Mouse (Mus musculus) forebrain, embryonic 16.5 days (tissue): ENCODE measurements around the gene Ryr2. TPM values are rescaled to one million over a fixed set of nuclear protein-coding genes. Genes with fewer than 3 reads are reported as not detected.

ENCODE experiments used
- ATAC-seq: fragments of 200-750 bp; cut with Nextera tagmentation; 2 replicates; pipeline ENCODE4 v1.8.0; 2017; ENCODE audit warnings: mild to moderate bottlenecking, moderate library complexity
- H3K27ac ChIP-seq: fragments of 300-500 bp; sonication (generic); 2 replicates; pipeline ENCODE4 v1.5.1; 2014; ENCODE audit warnings: low read length, control low read depth
- H3K27me3 ChIP-seq: fragments of 300-500 bp; sonication (generic); replicated peaks from 2 replicates; pipeline ENCODE4 v1.6.1; 2014; ENCODE audit warnings: low read length; ENCODE audit not compliant: control insufficient read depth, insufficient read depth
- H3K36me3 ChIP-seq: fragments of 300-500 bp; sonication (generic); 2 replicates; pipeline ENCODE4 v1.6.1; 2014; ENCODE audit not compliant: control insufficient read depth, insufficient read depth
- H3K4me1 ChIP-seq: fragments of 300-500 bp; sonication (generic); replicated peaks from 2 replicates; pipeline ENCODE4 v1.6.1; 2014; ENCODE audit warnings: low read length; ENCODE audit not compliant: control insufficient read depth, insufficient read depth
- H3K4me2 ChIP-seq: fragments of 300-500 bp; sonication (generic); 2 replicates; pipeline ENCODE4 v1.6.1; 2014; ENCODE audit warnings: mild to moderate bottlenecking, low read length, control low read depth
- H3K4me3 ChIP-seq: fragments of 300-500 bp; sonication (generic); replicated peaks from 2 replicates; pipeline ENCODE4 v1.5.1; 2014; ENCODE audit warnings: mild to moderate bottlenecking, low read length, control low read depth
- H3K9ac ChIP-seq: fragments of 300-500 bp; sonication (generic); replicated peaks from 2 replicates; pipeline ENCODE4 v1.6.1; 2014; ENCODE audit warnings: low read depth, low read length, control low read depth
- H3K9me3 ChIP-seq: fragments of 300-500 bp; sonication (generic); 2 replicates; pipeline ENCODE4 v1.6.1; 2016; ENCODE audit warnings: low read length; ENCODE audit not compliant: control insufficient read depth
- WGBS: fragments of 180-500 bp; shearing (Covaris S2); extraction: QIAGEN DNeasy Blood & Tissue Kit; methylation state at CpG from one replicate; pipeline ENCODE4 v1.1.7; 2014; 5-methylcytosine and 5-hydroxymethylcytosine counted together
- polyA plus RNA-seq: library from polyadenylated mRNA; unstranded; fragments of >200 nt; fragmentation: Nextera tagmentation; extraction: Ambion mirVana; gene quantifications from 2 replicates; pipeline ENCODE4 v1.2.1, GENCODE M21; 2015

The Ryr2 gene
- polyA plus RNA-seq, 1 experiment from 2014 or later = 2.2 TPM

GRCm38 (mm10) chr13:12033272-12033671 is 73.5 kb downstream of the Ryr2 start:
- Histone ChIP-seq H3K9me3 (no peaks in the 10 kb centered on the region), H3K27me3 (no peaks in the 10 kb centered on the region), H3K4me1 (no peaks in the 10 kb centered on the region), H3K27ac (no peak overlapping the region), H3K9ac (no peak overlapping the region), H3K36me3 (no peaks in the 10 kb centered on the region), H3K4me3 (no peak overlapping the region), H3K4me2 (no peak overlapping the region)
- no peak for ATAC-seq
- 87% methylated on average over 5 of the region's 5 CpGs for WGBS

- H3K27me3 ChIP-seq = no peaks in the 10 kb centered on the region
- H3K4me1 ChIP-seq = no peaks in the 10 kb centered on the region
- no peak overlapping the region for H3K4me3 ChIP-seq
- H3K36me3 ChIP-seq = no peaks in the 10 kb centered on the region
- WGBS = 87% methylated on average over 7 of the region's 7 CpGs
- no peaks in the 10 kb centered on the region for H3K9me3 ChIP-seq
- H3K27ac ChIP-seq = no peak overlapping the region
- H3K9ac ChIP-seq = no peak overlapping the region
- no peak for ATAC-seq
- H3K4me2 ChIP-seq = no peak overlapping the region
Observed at GRCm38 (mm10) chr13:12029841-12030240, 76.9 kb downstream of the Ryr2 start.

GRCm38 (mm10) chr13:12029326-12029725 is 77.4 kb downstream of the Ryr2 start:
- H3K4me3 ChIP-seq = no peak overlapping the region
- WGBS = 87% methylated on average over 4 of the region's 4 CpGs

GRCm38 (mm10) chr13:12018046-12018445 is 88.7 kb downstream of the Ryr2 start:
- Histone ChIP-seq H3K4me1 (no peaks in the 10 kb centered on the region), H3K27me3 (no peaks in the 10 kb centered on the region), H3K9me3 (no peaks in the 10 kb centered on the region), H3K36me3 (no peaks in the 10 kb centered on the region), H3K9ac (no peak overlapping the region), H3K27ac (no peak overlapping the region), H3K4me2 (no peak overlapping the region), H3K4me3 (no peak overlapping the region)
- WGBS = 79% methylated on average over 9 of the region's 9 CpGs
- ATAC-seq = no peak

More at GRCm38 (mm10) chr13:12029326-12029725, 77.4 kb downstream of the Ryr2 start:
- Histone ChIP-seq H3K9ac (no peak overlapping the region), H3K4me1 (no peaks in the 10 kb centered on the region), H3K27ac (no peak overlapping the region), H3K4me2 (no peak overlapping the region), H3K9me3 (no peaks in the 10 kb centered on the region), H3K27me3 (no peaks in the 10 kb centered on the region), H3K36me3 (no peaks in the 10 kb centered on the region)
- no peak for ATAC-seq

- Histone ChIP-seq H3K4me2 (no peak overlapping the region), H3K9ac (no peak overlapping the region), H3K4me3 (no peak overlapping the region), H3K27me3 (no peaks in the 10 kb centered on the region), H3K9me3 (no peaks in the 10 kb centered on the region), H3K27ac (no peak overlapping the region), H3K36me3 (no peaks in the 10 kb centered on the region), H3K4me1 (no peaks in the 10 kb centered on the region)
- WGBS = 83% methylated on average over 8 of the region's 8 CpGs
- ATAC-seq = no peak
Observed at GRCm38 (mm10) chr13:12013986-12014385, 92.8 kb downstream of the Ryr2 start.

GRCm38 (mm10) chr13:12008995-12009689 is 97.6 kb downstream of the Ryr2 start:
- H3K27ac ChIP-seq = no peak overlapping the region
- H3K4me3 ChIP-seq = no peak overlapping the region
- no peaks in the 10 kb centered on the region for H3K27me3 ChIP-seq
- WGBS = 72% methylated on average over 6 of the region's 6 CpGs
- no peak overlapping the region for H3K4me2 ChIP-seq
- ATAC-seq = peak; percentile 26; the same call in 1 of the 2 replicates
- no peak overlapping the region for H3K9ac ChIP-seq
- no peaks in the 10 kb centered on the region for H3K9me3 ChIP-seq
- no peaks in the 10 kb centered on the region for H3K36me3 ChIP-seq
- no peaks in the 10 kb centered on the region for H3K4me1 ChIP-seq

GRCm38 (mm10) chr13:12007579-12007978 is 99.2 kb downstream of the Ryr2 start:
- H3K27ac ChIP-seq = no peak overlapping the region
- WGBS = 47% methylated on average over 2 of the region's 2 CpGs
- H3K9me3 ChIP-seq = no peaks in the 10 kb centered on the region
- H3K36me3 ChIP-seq = no peaks in the 10 kb centered on the region
- H3K4me3 ChIP-seq = no peak overlapping the region
- no peak overlapping the region for H3K4me2 ChIP-seq
- no peak for ATAC-seq
- H3K27me3 ChIP-seq = no peaks in the 10 kb centered on the region
- H3K9ac ChIP-seq = no peak overlapping the region
- no peaks in the 10 kb centered on the region for H3K4me1 ChIP-seq

GRCm38 (mm10) chr13:12001891-12002294 is 104.9 kb downstream of the Ryr2 start:
- H3K27me3 ChIP-seq = no peaks in the 10 kb centered on the region
- H3K9ac ChIP-seq = no peak overlapping the region
- no peaks in the 10 kb centered on the region for H3K9me3 ChIP-seq
- no peaks in the 10 kb centered on the region for H3K36me3 ChIP-seq
- peak; percentile 43; the same call in 1 of the 2 replicates for ATAC-seq
- H3K4me1 ChIP-seq = no peaks in the 10 kb centered on the region
- H3K27ac ChIP-seq = no peak overlapping the region
- no peak overlapping the region for H3K4me2 ChIP-seq
- H3K4me3 ChIP-seq = no peak overlapping the region
- 49% methylated on average over 3 of the region's 3 CpGs for WGBS

GRCm38 (mm10) chr13:11999851-12000250 is 106.9 kb downstream of the Ryr2 start:
- Histone ChIP-seq H3K27ac (no peak overlapping the region), H3K4me1 (no peaks in the 10 kb centered on the region), H3K9ac (no peak overlapping the region), H3K4me2 (no peak overlapping the region), H3K36me3 (no peaks in the 10 kb centered on the region), H3K27me3 (no peaks in the 10 kb centered on the region), H3K4me3 (no peak overlapping the region), H3K9me3 (no peaks in the 10 kb centered on the region)
- no peak for ATAC-seq
- 79% methylated on average over 4 of the region's 4 CpGs for WGBS

- WGBS = 82% methylated on average over 2 of the region's 2 CpGs
- H3K9me3 ChIP-seq = no peaks in the 10 kb centered on the region
- no peak overlapping the region for H3K9ac ChIP-seq
- no peak for ATAC-seq
- H3K4me3 ChIP-seq = no peak overlapping the region
- no peaks in the 10 kb centered on the region for H3K36me3 ChIP-seq
- H3K27ac ChIP-seq = no peak overlapping the region
- H3K4me2 ChIP-seq = no peak overlapping the region
- H3K27me3 ChIP-seq = no peaks in the 10 kb centered on the region
- no peaks in the 10 kb centered on the region for H3K4me1 ChIP-seq
Observed at GRCm38 (mm10) chr13:11997366-11997765, 109.4 kb downstream of the Ryr2 start.
